21 mouse cellular contexts compared by ENCODE assay signal in genomic region chr6:34517750-34518149, GRCm38 (mm10). TPM values are rescaled to one million over a fixed set of nuclear protein-coding genes. Genes with fewer than 3 reads are reported as not detected.
DNase-seq lines count a peak whose midpoint lies in the region; ATAC-seq and TF ChIP-seq lines count a peak whose summit lies in the region.
"Had no signal": no experiment of that assay in that cellular context is flagged by ENCODE, and none has a peak within 500 bp of the region (broad histone marks: within the 10 kb centered on the region; RNA-seq: fewer than 3 reads in every experiment).

No protein-coding gene starts in this region.

- no peak for DNase-seq in forebrain, embryonic 10.5 days (ENCODE audit: extremely low spot score, low spot score)
- DNase-seq in forebrain, embryonic 14.5 days (ENCODE audit: low spot score): no peak
- peak; percentile 46 for DNase-seq in MEL (ENCODE audit: low read depth, low spot score)
- DNase-seq in limb, embryonic 10.5 days (ENCODE audit: low spot score): no peak
- no peak for DNase-seq in liver, postnatal 0 days
- DNase-seq in frontal cortex, postnatal 36 days (ENCODE audit: low spot score in 2 of 2): no peak
- no peak for DNase-seq in layer of hippocampus, postnatal 36 days
- no peak for DNase-seq in layer of hippocampus, adult 9-10 months (ENCODE audit: low spot score)
- DNase-seq: adrenal gland, postnatal 36 days; cerebellum, postnatal 14 days; heart, adult 11 months; heart, postnatal 14 days; kidney, adult 11 months; lung, postnatal 14 days; midbrain, embryonic 14.5 days had no signal

- no peak overlapping the region for H3K4me2 ChIP-seq in forebrain, embryonic 14.5 days (ENCODE audit: low read length)
- peak overlapping the region; percentile 48; the same call in 1 of the 2 replicates for H3K4me2 ChIP-seq in liver, postnatal 0 days (ENCODE audit: low read depth, low read length)
- H3K4me2 ChIP-seq: embryonic facial prominence, embryonic 12.5 days; forebrain, embryonic 13.5 days had no signal

- H3K36me3 ChIP-seq in forebrain, embryonic 10.5 days (replicated peaks): no peaks in the 10 kb centered on the region
- no peaks in the 10 kb centered on the region for H3K36me3 ChIP-seq in forebrain, embryonic 14.5 days (ENCODE audit: control insufficient read depth, insufficient read depth, low read length)
- peaks cover 0 to 9% of the 10 kb centered on the region in 2 experiments; a peak in 2 of 4 replicates for H3K36me3 ChIP-seq in MEL (ENCODE audit: control insufficient read depth in 1 of 2, insufficient read depth in 2 of 2, low read length in 2 of 2)
- no peaks in the 10 kb centered on the region for H3K36me3 ChIP-seq in limb, embryonic 10.5 days
- no peaks in the 10 kb centered on the region for H3K36me3 ChIP-seq in liver, postnatal 0 days (replicated peaks; ENCODE audit: insufficient read depth, low read length)
- H3K36me3 ChIP-seq: embryonic facial prominence, embryonic 12.5 days had no signal

- H3K4me1 ChIP-seq in forebrain, embryonic 10.5 days: peaks cover 32% of the 10 kb centered on the region
- H3K4me1 ChIP-seq in forebrain, embryonic 14.5 days (ENCODE audit: control insufficient read depth, insufficient read depth, low read length): no peaks in the 10 kb centered on the region
- peaks cover 3 to 18% of the 10 kb centered on the region in 2 experiments for H3K4me1 ChIP-seq in MEL (ENCODE audit: control insufficient read depth in 1 of 2, insufficient read depth in 2 of 2, low read length in 2 of 2)
- peaks cover 42% of the 10 kb centered on the region for H3K4me1 ChIP-seq in limb, embryonic 10.5 days
- peaks cover 13% of the 10 kb centered on the region for H3K4me1 ChIP-seq in liver, postnatal 0 days (ENCODE audit: insufficient read depth)

- H3K9ac ChIP-seq in forebrain, embryonic 14.5 days (ENCODE audit: low read length): no peak overlapping the region
- H3K9ac ChIP-seq in MEL (ENCODE audit: control insufficient read depth, low read depth, low read length, poor library complexity, severe bottlenecking): no peak overlapping the region
- H3K9ac ChIP-seq in liver, postnatal 0 days (replicated peaks): peak overlapping the region; percentile 34; the same call in 1 of the 2 replicates
- H3K9ac ChIP-seq: embryonic facial prominence, embryonic 12.5 days; forebrain, embryonic 13.5 days had no signal

- H3K9me3 ChIP-seq in forebrain, embryonic 10.5 days: no peaks in the 10 kb centered on the region
- H3K9me3 ChIP-seq in forebrain, embryonic 14.5 days (replicated peaks; ENCODE audit: control insufficient read depth, low read length): no peaks in the 10 kb centered on the region
- no peaks in the 10 kb centered on the region for H3K9me3 ChIP-seq in MEL (replicated peaks; ENCODE audit: insufficient read depth, low read length)
- H3K9me3 ChIP-seq in limb, embryonic 10.5 days (replicated peaks): no peaks in the 10 kb centered on the region
- H3K9me3 ChIP-seq in liver, postnatal 0 days (ENCODE audit: low read length): no peaks in the 10 kb centered on the region
- H3K9me3 ChIP-seq: embryonic facial prominence, embryonic 12.5 days; forebrain, embryonic 13.5 days had no signal

- no peak for ATAC-seq in forebrain, embryonic 14.5 days
- ATAC-seq in liver, postnatal 0 days: peak; percentile 77
- ATAC-seq: forebrain, embryonic 13.5 days; hindbrain, embryonic 16.5 days; Patski had no signal

- 88% methylated on average over 5 of the region's 5 CpGs for WGBS in forebrain, embryonic 10.5 days
- WGBS in forebrain, embryonic 14.5 days: 72% methylated on average over 5 of the region's 5 CpGs
- WGBS in limb, embryonic 10.5 days: 84% methylated on average over 5 of the region's 5 CpGs
- WGBS in liver, postnatal 0 days (ENCODE audit: insufficient replicate concordance): 40% methylated on average over 5 of the region's 5 CpGs

- TF ChIP-seq EP300 in MEL (IDR thresholded peaks at IDR 0.05; ENCODE audit: low read depth in 1 of 2, low read length in 2 of 2): peak; percentile 64 to 75
- peak; percentile 90 for TF ChIP-seq EP300 in liver, postnatal 0 days (IDR thresholded peaks at IDR 0.05; ENCODE audit: low read depth)

- no peaks in the 10 kb centered on the region for H3K79me2 ChIP-seq in MEL (ENCODE audit: control insufficient read depth, insufficient read depth, low read length, poor library complexity)

- no peak overlapping the region for H3K4me3 ChIP-seq in forebrain, embryonic 10.5 days
- no peak overlapping the region for H3K4me3 ChIP-seq in forebrain, embryonic 14.5 days (ENCODE audit: low read depth, low read length)
- H3K4me3 ChIP-seq in MEL (ENCODE audit: control insufficient read depth in 1 of 2, insufficient read depth in 1 of 2, low read depth in 2 of 2, low read length in 2 of 2): peak overlapping the region; percentile 33 to 55
- no peak overlapping the region for H3K4me3 ChIP-seq in limb, embryonic 10.5 days
- no peak overlapping the region for H3K4me3 ChIP-seq in liver, postnatal 0 days (ENCODE audit: low read depth, low read length)
- H3K4me3 ChIP-seq: embryonic facial prominence, embryonic 12.5 days; forebrain, embryonic 13.5 days; left cerebral cortex, adult 2 months had no signal

- H3K27me3 ChIP-seq in forebrain, embryonic 10.5 days (ENCODE audit: poor library complexity, severe bottlenecking): no peaks in the 10 kb centered on the region
- no peaks in the 10 kb centered on the region for H3K27me3 ChIP-seq in forebrain, embryonic 14.5 days (replicated peaks; ENCODE audit: control insufficient read depth, insufficient read depth, low read length)
- peaks cover 1 to 2% of the 10 kb centered on the region in 2 experiments; a peak in 2 of 4 replicates for H3K27me3 ChIP-seq in MEL (ENCODE audit: control insufficient read depth in 1 of 2, insufficient read depth in 2 of 2, low read length in 2 of 2)
- H3K27me3 ChIP-seq in limb, embryonic 10.5 days (ENCODE audit: low read depth, poor library complexity, severe bottlenecking): no peaks in the 10 kb centered on the region
- no peaks in the 10 kb centered on the region for H3K27me3 ChIP-seq in liver, postnatal 0 days (ENCODE audit: insufficient read depth, low read length)
- H3K27me3 ChIP-seq: CH12.LX; embryonic facial prominence, embryonic 12.5 days; forebrain, embryonic 13.5 days; Patski had no signal

- TF ChIP-seq CTCF in MEL (IDR thresholded peaks at IDR 0.05 in 2 of 3, conservative IDR thresholded peaks at IDR 0.05 in 1 of 3; ENCODE audit: control insufficient read depth in 1 of 3, insufficient read depth in 1 of 3, low read depth in 2 of 3, low read length in 3 of 3, poor library complexity in 1 of 3, severe bottlenecking in 1 of 3): no peak
- no peak for TF ChIP-seq CTCF in liver, postnatal 0 days (IDR thresholded peaks at IDR 0.05; ENCODE audit: low read depth)

- TF ChIP-seq RAD21 in MEL (IDR thresholded peaks at IDR 0.05; ENCODE audit: low read depth, low read length): no peak

- peak overlapping the region; percentile 77; the same call in 1 of the 2 replicates for H3K27ac ChIP-seq in forebrain, embryonic 10.5 days
- no peak overlapping the region for H3K27ac ChIP-seq in forebrain, embryonic 14.5 days (ENCODE audit: low read depth, low read length)
- no peak overlapping the region for H3K27ac ChIP-seq in MEL (ENCODE audit: control insufficient read depth, low read depth, low read length)
- H3K27ac ChIP-seq in limb, embryonic 10.5 days: peak overlapping the region; percentile 68
- no peak overlapping the region for H3K27ac ChIP-seq in liver, postnatal 0 days (ENCODE audit: low read depth)
- H3K27ac ChIP-seq: forebrain, embryonic 13.5 days; left cerebral cortex, adult 2 months had no signal

- TF ChIP-seq POLR2A in MEL (IDR thresholded peaks at IDR 0.05; ENCODE audit: control insufficient read depth in 1 of 2, insufficient read depth in 1 of 2, low read depth in 1 of 2, low read length in 2 of 2, poor library complexity in 1 of 2): no peak

TF ChIP-seq in MEL, 35 proteins besides CTCF, POLR2A, EP300 and RAD21:
- peak; percentile 31; the same call in 1 of the 2 replicates for TF ChIP-seq SIN3A (IDR thresholded peaks at IDR 0.05; ENCODE audit: low read length)
- no peak for TF ChIP-seq SMC3 (IDR thresholded peaks at IDR 0.05; ENCODE audit: low read depth, low read length)
- TF ChIP-seq MYB (IDR thresholded peaks at IDR 0.05; ENCODE audit: low read depth, low read length): no peak
- peak; percentile 72 for TF ChIP-seq GATA1 (IDR thresholded peaks at IDR 0.05; ENCODE audit: low read depth, low read length)
- 0 out of 2 replicates have a peak, but pooled peaks have one; percentile 34 for TF ChIP-seq MYC (IDR thresholded peaks at IDR 0.05; ENCODE audit: low read depth, low read length)
- no peak for TF ChIP-seq HCFC1 (IDR thresholded peaks at IDR 0.05; ENCODE audit: low read depth, low read length)
- TF ChIP-seq MEF2A (IDR thresholded peaks at IDR 0.05; ENCODE audit: extremely low read depth, insufficient replicate concordance, low read depth, low read length, poor library complexity, severe bottlenecking): no peak
- TF ChIP-seq ETS1 (IDR thresholded peaks at IDR 0.05; ENCODE audit: low read depth, low read length): peak; percentile 42; the same call in 1 of the 2 replicates
- TF ChIP-seq TCF12 (IDR thresholded peaks at IDR 0.05; ENCODE audit: low read depth, low read length): peak; percentile 67; the same call in 1 of the 2 replicates
- TF ChIP-seq TAL1 (IDR thresholded peaks at IDR 0.05; ENCODE audit: low read length): peak; percentile 37; the same call in 1 of the 2 replicates

RNA-seq across cellular contexts. Expression of gene Bpgm, which starts 41.7 kb away (rescaled TPM):
- 54.6 and 68.6 TPM in 2 replicates for polyA plus RNA-seq in forebrain, embryonic 10.5 days (2016; fragmentation: Nextera tagmentation; extraction: Ambion mirVana)
- polyA plus RNA-seq in forebrain, embryonic 14.5 days (2014; fragmentation: Nextera tagmentation; extraction: Ambion mirVana): 66.1 and 84.3 TPM in 2 replicates
- 10.6 and 11.1 TPM in 2 replicates for total RNA-seq in MEL (2012; rRNA removed)
- 10 to 100 TPM in 1 of 2 experiments, not detected in 1; 14.1 TPM for polyA plus RNA-seq in MEL (2012; ENCODE audit: insufficient read depth in 1 of 2, insufficient read length in 2 of 2, low read depth in 1 of 2, low replicate concordance in 2 of 2, missing spikeins in 1 of 2)
- 46.7 and 49.5 TPM in 2 replicates for polyA plus RNA-seq in limb, embryonic 10.5 days (2016; fragmentation: Nextera tagmentation; extraction: Ambion mirVana)
- 85.5 and 88.8 TPM in 2 replicates for polyA plus RNA-seq in liver, postnatal 0 days (2015; fragmentation: Nextera tagmentation; extraction: Ambion mirVana)
- total RNA-seq in layer of hippocampus, postnatal 36 days (2021): 10 to 100 TPM; 65.7 to 69.3 TPM

Comparison
In these comparisons a context has a peak if more than half of its experiments do, and no peak if none do; other contexts are left out.
1. H3K27ac ChIP-seq: peak in forebrain, embryonic 10.5 days (single experiment) and limb, embryonic 10.5 days (single experiment); none in forebrain, embryonic 14.5 days (single experiment), MEL (single experiment) and liver, postnatal 0 days (single experiment).
2. H3K4me3 ChIP-seq: peak in MEL (2 of 2); none in forebrain, embryonic 10.5 days (single experiment), forebrain, embryonic 14.5 days (single experiment), limb, embryonic 10.5 days (single experiment) and liver, postnatal 0 days (single experiment).